Mouse (Mus musculus): ENCODE results near the gene Cox15. TPM values are rescaled to one million over a fixed set of nuclear protein-coding genes. Genes with fewer than 3 reads are reported as not detected.

The Cox15 gene
- polyA plus RNA-seq, 1 experiment from 2014 or later, result 7.6 TPM

- Histone ChIP-seq H3K9ac (replicated peaks; ENCODE audit: low read depth, low read length) (no peak overlapping the region), H3K4me1 (ENCODE audit: control insufficient read depth, insufficient read depth, low read length) (no peaks in the 10 kb centered on the region), H3K27ac (ENCODE audit: low read length) (no peak overlapping the region), H3K9me3 (ENCODE audit: control insufficient read depth, low read depth, low read length) (no peaks in the 10 kb centered on the region), H3K27me3 (ENCODE audit: control insufficient read depth, insufficient read depth, low read length) (no peaks in the 10 kb centered on the region), H3K36me3 (ENCODE audit: control insufficient read depth, insufficient read depth, low read length) (no peaks in the 10 kb centered on the region), H3K4me2 (replicated peaks; ENCODE audit: low read depth, low read length) (no peak overlapping the region), H3K4me3 (ENCODE audit: low read depth, low read length) (no peak overlapping the region)
- no peak for ATAC-seq (ENCODE audit: insufficient number of reproducible peaks, insufficient read depth, low FRiP score, low read depth)
- 75% methylated on average over 8 of the region's 8 CpGs for WGBS
Observed at GRCm38 (mm10) chr19:43784761-43785160, 32.0 kb upstream of the Cox15 start.

GRCm38 (mm10) chr19:43781980-43782379 lies 29.2 kb upstream of the Cox15 start, which contains the start of gene Abcc2:
TSS of gene Abcc2 (plus strand) at chr19:43782192.
- Histone ChIP-seq H3K9me3 (ENCODE audit: control insufficient read depth, low read depth, low read length) (no peaks in the 10 kb centered on the region), H3K9ac (replicated peaks; ENCODE audit: low read depth, low read length) (no peak within 1 kb of the TSS), H3K4me3 (ENCODE audit: low read depth, low read length) (no peak within 1 kb of the TSS), H3K27me3 (ENCODE audit: control insufficient read depth, insufficient read depth, low read length) (no peaks in the 10 kb centered on the region), H3K36me3 (ENCODE audit: control insufficient read depth, insufficient read depth, low read length) (no peaks in the 10 kb centered on the region), H3K4me2 (replicated peaks; ENCODE audit: low read depth, low read length) (no peak within 1 kb of the TSS), H3K4me1 (ENCODE audit: control insufficient read depth, insufficient read depth, low read length) (no peaks in the 10 kb centered on the region), H3K27ac (ENCODE audit: low read length) (no peak within 1 kb of the TSS)
- ATAC-seq (ENCODE audit: insufficient number of reproducible peaks, insufficient read depth, low FRiP score, low read depth), result no peak
- 76% methylated on average over 3 of the region's 3 CpGs for WGBS

- Histone ChIP-seq H3K27me3 (ENCODE audit: control insufficient read depth, insufficient read depth, low read length) (no peaks in the 10 kb centered on the region), H3K27ac (ENCODE audit: low read length) (no peak overlapping the region), H3K9me3 (ENCODE audit: control insufficient read depth, low read depth, low read length) (no peaks in the 10 kb centered on the region), H3K4me3 (ENCODE audit: low read depth, low read length) (no peak overlapping the region), H3K4me2 (replicated peaks; ENCODE audit: low read depth, low read length) (no peak overlapping the region), H3K9ac (replicated peaks; ENCODE audit: low read depth, low read length) (no peak overlapping the region), H3K4me1 (ENCODE audit: control insufficient read depth, insufficient read depth, low read length) (no peaks in the 10 kb centered on the region), H3K36me3 (ENCODE audit: control insufficient read depth, insufficient read depth, low read length) (no peaks in the 10 kb centered on the region)
- WGBS, result 74% methylated on average over 5 of the region's 5 CpGs
- ATAC-seq (ENCODE audit: insufficient number of reproducible peaks, insufficient read depth, low FRiP score, low read depth), result no peak
Observed at GRCm38 (mm10) chr19:43780391-43780790, 27.6 kb upstream of the Cox15 start.

- Histone ChIP-seq H3K9ac (replicated peaks; ENCODE audit: low read depth, low read length) (no peak overlapping the region), H3K27me3 (ENCODE audit: control insufficient read depth, insufficient read depth, low read length) (no peaks in the 10 kb centered on the region), H3K27ac (ENCODE audit: low read length) (no peak overlapping the region), H3K36me3 (ENCODE audit: control insufficient read depth, insufficient read depth, low read length) (no peaks in the 10 kb centered on the region), H3K9me3 (ENCODE audit: control insufficient read depth, low read depth, low read length) (no peaks in the 10 kb centered on the region), H3K4me3 (ENCODE audit: low read depth, low read length) (no peak overlapping the region), H3K4me1 (ENCODE audit: control insufficient read depth, insufficient read depth, low read length) (no peaks in the 10 kb centered on the region), H3K4me2 (replicated peaks; ENCODE audit: low read depth, low read length) (no peak overlapping the region)
- ATAC-seq (ENCODE audit: insufficient number of reproducible peaks, insufficient read depth, low FRiP score, low read depth), result no peak
- WGBS, result 66% methylated on average over 2 of the region's 2 CpGs
Observed at GRCm38 (mm10) chr19:43777308-43777707, 24.5 kb upstream of the Cox15 start.

- no peak overlapping the region for H3K9ac ChIP-seq (replicated peaks; ENCODE audit: low read depth, low read length)
Observed at GRCm38 (mm10) chr19:43776561-43776960, 23.8 kb upstream of the Cox15 start.

GRCm38 (mm10) chr19:43775433-43775832 lies 22.6 kb upstream of the Cox15 start:
- no peak overlapping the region for H3K4me3 ChIP-seq (ENCODE audit: low read depth, low read length)
- no peaks in the 10 kb centered on the region for H3K9me3 ChIP-seq (ENCODE audit: control insufficient read depth, low read depth, low read length)
- no peak overlapping the region for H3K9ac ChIP-seq (replicated peaks; ENCODE audit: low read depth, low read length)
- H3K36me3 ChIP-seq (ENCODE audit: control insufficient read depth, insufficient read depth, low read length), result no peaks in the 10 kb centered on the region
- no peaks in the 10 kb centered on the region for H3K27me3 ChIP-seq (ENCODE audit: control insufficient read depth, insufficient read depth, low read length)
- WGBS, result 61% methylated on average over 10 of the region's 10 CpGs
- no peak overlapping the region for H3K4me2 ChIP-seq (replicated peaks; ENCODE audit: low read depth, low read length)
- no peaks in the 10 kb centered on the region for H3K4me1 ChIP-seq (ENCODE audit: control insufficient read depth, insufficient read depth, low read length)
- no peak overlapping the region for H3K27ac ChIP-seq (ENCODE audit: low read length)
- no peak for ATAC-seq (ENCODE audit: insufficient number of reproducible peaks, insufficient read depth, low FRiP score, low read depth)

More at GRCm38 (mm10) chr19:43776561-43776960, 23.8 kb upstream of the Cox15 start:
- no peak overlapping the region for H3K4me3 ChIP-seq (ENCODE audit: low read depth, low read length)
- no peak overlapping the region for H3K27ac ChIP-seq (ENCODE audit: low read length)
- no peak overlapping the region for H3K4me2 ChIP-seq (replicated peaks; ENCODE audit: low read depth, low read length)
- no peaks in the 10 kb centered on the region for H3K4me1 ChIP-seq (ENCODE audit: control insufficient read depth, insufficient read depth, low read length)
- H3K36me3 ChIP-seq (ENCODE audit: control insufficient read depth, insufficient read depth, low read length), result no peaks in the 10 kb centered on the region
- no peak for ATAC-seq (ENCODE audit: insufficient number of reproducible peaks, insufficient read depth, low FRiP score, low read depth)
- 74% methylated on average over 4 of the region's 4 CpGs for WGBS
- no peaks in the 10 kb centered on the region for H3K27me3 ChIP-seq (ENCODE audit: control insufficient read depth, insufficient read depth, low read length)
- no peaks in the 10 kb centered on the region for H3K9me3 ChIP-seq (ENCODE audit: control insufficient read depth, low read depth, low read length)

GRCm38 (mm10) chr19:43772311-43772710 lies 19.5 kb upstream of the Cox15 start:
- H3K9me3 ChIP-seq (ENCODE audit: control insufficient read depth, low read depth, low read length), result no peaks in the 10 kb centered on the region
- 62% methylated on average over 6 of the region's 6 CpGs for WGBS
- no peak for ATAC-seq (ENCODE audit: insufficient number of reproducible peaks, insufficient read depth, low FRiP score, low read depth)

GRCm38 (mm10) chr19:43771499-43771969 lies 18.7 kb upstream of the Cox15 start:
- no peak overlapping the region for H3K4me3 ChIP-seq (ENCODE audit: low read depth, low read length)
- ATAC-seq (ENCODE audit: insufficient number of reproducible peaks, insufficient read depth, low FRiP score, low read depth), result no peak
- no peak overlapping the region for H3K9ac ChIP-seq (replicated peaks; ENCODE audit: low read depth, low read length)
- H3K9me3 ChIP-seq (ENCODE audit: control insufficient read depth, low read depth, low read length), result no peaks in the 10 kb centered on the region
- no peaks in the 10 kb centered on the region for H3K27me3 ChIP-seq (ENCODE audit: control insufficient read depth, insufficient read depth, low read length)
- 82% methylated on average over 5 of the region's 5 CpGs for WGBS
- no peaks in the 10 kb centered on the region for H3K4me1 ChIP-seq (ENCODE audit: control insufficient read depth, insufficient read depth, low read length)
- H3K4me2 ChIP-seq (replicated peaks; ENCODE audit: low read depth, low read length), result no peak overlapping the region
- no peaks in the 10 kb centered on the region for H3K36me3 ChIP-seq (ENCODE audit: control insufficient read depth, insufficient read depth, low read length)
- H3K27ac ChIP-seq (ENCODE audit: low read length), result no peak overlapping the region

More at GRCm38 (mm10) chr19:43772311-43772710, 19.5 kb upstream of the Cox15 start:
- no peak overlapping the region for H3K4me3 ChIP-seq (ENCODE audit: low read depth, low read length)
- H3K27me3 ChIP-seq (ENCODE audit: control insufficient read depth, insufficient read depth, low read length), result no peaks in the 10 kb centered on the region
- no peak overlapping the region for H3K4me2 ChIP-seq (replicated peaks; ENCODE audit: low read depth, low read length)
- no peaks in the 10 kb centered on the region for H3K36me3 ChIP-seq (ENCODE audit: control insufficient read depth, insufficient read depth, low read length)
- no peaks in the 10 kb centered on the region for H3K4me1 ChIP-seq (ENCODE audit: control insufficient read depth, insufficient read depth, low read length)
- no peak overlapping the region for H3K9ac ChIP-seq (replicated peaks; ENCODE audit: low read depth, low read length)
- no peak overlapping the region for H3K27ac ChIP-seq (ENCODE audit: low read length)

GRCm38 (mm10) chr19:43770584-43770983 lies 17.8 kb upstream of the Cox15 start:
- no peak overlapping the region for H3K4me3 ChIP-seq (ENCODE audit: low read depth, low read length)
- H3K4me2 ChIP-seq (replicated peaks; ENCODE audit: low read depth, low read length), result no peak overlapping the region
- no peaks in the 10 kb centered on the region for H3K4me1 ChIP-seq (ENCODE audit: control insufficient read depth, insufficient read depth, low read length)
- 72% methylated on average over 4 of the region's 4 CpGs for WGBS
- H3K27ac ChIP-seq (ENCODE audit: low read length), result no peak overlapping the region
- H3K27me3 ChIP-seq (ENCODE audit: control insufficient read depth, insufficient read depth, low read length), result no peaks in the 10 kb centered on the region
- ATAC-seq (ENCODE audit: insufficient number of reproducible peaks, insufficient read depth, low FRiP score, low read depth), result no peak
- H3K9me3 ChIP-seq (ENCODE audit: control insufficient read depth, low read depth, low read length), result no peaks in the 10 kb centered on the region
- H3K36me3 ChIP-seq (ENCODE audit: control insufficient read depth, insufficient read depth, low read length), result no peaks in the 10 kb centered on the region
- H3K9ac ChIP-seq (replicated peaks; ENCODE audit: low read depth, low read length), result no peak overlapping the region

All from stomach, embryonic 14.5 days (tissue).